Mouse (Mus musculus) midbrain, embryonic 12.5 days (tissue): ENCODE measurements at regions not wholly inside any gene's neighbourhood (a gene's known extent, or its start where the extent isn't known, plus 50 kb on each side); places are given as distances from the start of the nearest gene placed in this dataset.

Experiments used
- ATAC-seq: fragments of 200-750 bp; cut with Nextera tagmentation; 2 replicates; pipeline ENCODE4 v1.8.0; 2017; ENCODE audit warnings: low read depth, moderate TSS enrichment, moderate library complexity; ENCODE audit not compliant: low FRiP score
- H3K27ac ChIP-seq: fragments of 300-500 bp; sonication (generic); replicated peaks from 2 replicates; pipeline ENCODE4 v1.5.1; 2016; ENCODE audit warnings: mild to moderate bottlenecking
- H3K27me3 ChIP-seq: fragments of 300-500 bp; sonication (generic); 2 replicates; pipeline ENCODE4 v1.6.1; 2016; ENCODE audit warnings: mild to moderate bottlenecking
- H3K36me3 ChIP-seq: fragments of 300-500 bp; sonication (generic); 2 replicates; pipeline ENCODE4 v1.6.1; 2016
- H3K4me1 ChIP-seq: fragments of 300-500 bp; sonication (generic); 2 replicates; pipeline ENCODE4 v1.6.1; 2016
- H3K4me2 ChIP-seq: fragments of 300-500 bp; sonication (generic); replicated peaks from 2 replicates; pipeline ENCODE4 v1.6.1; 2016; ENCODE audit warnings: mild to moderate bottlenecking, moderate library complexity
- H3K4me3 ChIP-seq: fragments of 300-500 bp; sonication (generic); 2 replicates; pipeline ENCODE4 v1.5.1; 2016; ENCODE audit warnings: mild to moderate bottlenecking
- H3K9ac ChIP-seq: fragments of 300-500 bp; sonication (generic); replicated peaks from 2 replicates; pipeline ENCODE4 v1.6.1; 2016; ENCODE audit warnings: mild to moderate bottlenecking, moderate library complexity
- H3K9me3 ChIP-seq: fragments of 300-500 bp; sonication (generic); 2 replicates; pipeline ENCODE4 v1.6.1; 2016; ENCODE audit warnings: mild to moderate bottlenecking
- WGBS: fragments of 180-500 bp; shearing (Covaris S2); methylation state at CpG from one replicate; pipeline ENCODE4 v1.1.7; 2016; 5-methylcytosine and 5-hydroxymethylcytosine counted together

DNA sequence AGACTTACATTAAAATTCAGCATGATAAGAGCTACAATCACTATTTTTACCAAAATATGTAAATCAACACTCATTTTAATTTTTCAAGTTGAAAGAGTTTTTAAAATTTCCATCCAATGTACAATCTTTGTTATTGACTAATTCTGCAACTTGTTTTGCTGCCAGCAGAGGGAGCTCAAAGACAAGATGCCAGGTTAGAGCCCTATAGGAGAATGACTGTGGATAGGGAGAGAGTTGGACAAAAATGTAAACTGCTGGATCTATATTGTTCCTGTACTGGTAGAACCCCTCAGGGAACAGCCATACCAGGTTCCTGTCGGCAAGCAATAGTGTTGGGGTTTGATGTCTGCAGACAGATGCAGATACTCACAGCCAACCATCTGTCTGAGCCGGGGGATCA lies 288.8 kb upstream of the 4930550L24Rik start:
- 51% methylated on average over 2 of the region's 2 CpGs for WGBS
- no peak overlapping the region for H3K27ac ChIP-seq
- H3K9ac ChIP-seq: no peak overlapping the region
- H3K4me3 ChIP-seq: no peak overlapping the region
- H3K4me2 ChIP-seq: no peak overlapping the region
- peak; percentile 58; the same call in 1 of the 2 replicates for ATAC-seq
- no peaks in the 10 kb centered on the region for H3K4me1 ChIP-seq
- H3K27me3 ChIP-seq: no peaks in the 10 kb centered on the region
- H3K36me3 ChIP-seq: no peaks in the 10 kb centered on the region
- H3K9me3 ChIP-seq: no peaks in the 10 kb centered on the region
